Mouse (Mus musculus) liver, embryonic 15.5 days (tissue): Measurements from ENCODE around the gene Trip11. TPM values are rescaled to one million over a fixed set of nuclear protein-coding genes. Genes with fewer than 3 reads are reported as not detected.

Experiments
- ATAC-seq: fragments of 200-750 bp; cut with Nextera tagmentation; 2 replicates; pipeline ENCODE4 v1.8.0; 2017; ENCODE audit warnings: moderate number of reproducible peaks, mild to moderate bottlenecking, moderate library complexity; ENCODE audit not compliant: insufficient read depth
- H3K27ac ChIP-seq: fragments of 300-500 bp; sonication (generic); replicated peaks from 2 replicates; pipeline ENCODE4 v1.5.1; 2015; ENCODE audit warnings: mild to moderate bottlenecking, inconsistent platforms
- H3K27me3 ChIP-seq: fragments of 300-500 bp; sonication (generic); 2 replicates; pipeline ENCODE4 v1.6.1; 2015; ENCODE audit warnings: mild to moderate bottlenecking, inconsistent platforms
- H3K36me3 ChIP-seq: fragments of 300-500 bp; sonication (generic); replicated peaks from 2 replicates; pipeline ENCODE4 v1.6.1; 2015; ENCODE audit warnings: moderate library complexity, mild to moderate bottlenecking, inconsistent platforms
- H3K4me1 ChIP-seq: fragments of 300-500 bp; sonication (generic); replicated peaks from 2 replicates; pipeline ENCODE4 v1.6.1; 2015; ENCODE audit warnings: inconsistent platforms
- H3K4me2 ChIP-seq: fragments of 300-500 bp; sonication (generic); 2 replicates; pipeline ENCODE4 v1.6.1; 2015; ENCODE audit warnings: moderate library complexity, mild to moderate bottlenecking, inconsistent platforms
- H3K4me3 ChIP-seq: fragments of 300-500 bp; sonication (generic); replicated peaks from 2 replicates; pipeline ENCODE4 v1.5.1; 2015; ENCODE audit warnings: mild to moderate bottlenecking, inconsistent platforms
- H3K9ac ChIP-seq: fragments of 300-500 bp; sonication (generic); 2 replicates; pipeline ENCODE4 v1.6.1; 2015; ENCODE audit warnings: moderate library complexity, mild to moderate bottlenecking, inconsistent platforms
- H3K9me3 ChIP-seq: fragments of 300-500 bp; sonication (generic); replicated peaks from 2 replicates; pipeline ENCODE4 v1.6.1; 2016; ENCODE audit warnings: inconsistent platforms
- WGBS: fragments of 180-500 bp; shearing (Covaris S2); methylation state at CpG from one replicate; pipeline ENCODE4 v1.1.7; 2015; ENCODE audit warnings: mixed read lengths; ENCODE audit not compliant: insufficient replicate concordance; 5-methylcytosine and 5-hydroxymethylcytosine counted together
- polyA plus RNA-seq: library from polyadenylated mRNA; unstranded; fragments of >200 nt; fragmentation: Nextera tagmentation; extraction: Ambion mirVana; gene quantifications from 2 replicates; pipeline ENCODE4 v1.2.1, GENCODE M21; 2015

Gene Trip11
- polyA plus RNA-seq, 1 experiment from 2014 or later, result 8.5 TPM

- WGBS, result 72% methylated on average over 7 of the region's 7 CpGs
- H3K27me3 ChIP-seq, result no peaks in the 10 kb centered on the region
- H3K9me3 ChIP-seq, result no peaks in the 10 kb centered on the region
- no peak for ATAC-seq
- H3K36me3 ChIP-seq, result 0 out of 2 replicates have a peak, but pooled peaks cover 6% of the 10 kb centered on the region
- no peaks in the 10 kb centered on the region for H3K4me1 ChIP-seq
- H3K4me2 ChIP-seq, result no peak overlapping the region
- H3K4me3 ChIP-seq, result no peak overlapping the region
- H3K27ac ChIP-seq, result no peak overlapping the region
- no peak overlapping the region for H3K9ac ChIP-seq
Observed at GRCm38 (mm10) chr12:101851846-101852564, 61.1 kb downstream of the Trip11 start.

GRCm38 (mm10) chr12:101851314-101851713 is 61.8 kb downstream of the Trip11 start:
- H3K27ac ChIP-seq, result no peak overlapping the region

GRCm38 (mm10) chr12:101836546-101837274 is 76.4 kb downstream of the Trip11 start:
- Histone ChIP-seq H3K36me3 (peaks cover 33% of the 10 kb centered on the region), H3K9me3 (no peaks in the 10 kb centered on the region), H3K4me1 (no peaks in the 10 kb centered on the region), H3K4me3 (no peak overlapping the region), H3K9ac (no peak overlapping the region), H3K4me2 (no peak overlapping the region), H3K27ac (no peak overlapping the region), H3K27me3 (no peaks in the 10 kb centered on the region)
- WGBS, result 66% methylated on average over 10 of the region's 10 CpGs
- no peak for ATAC-seq

More at GRCm38 (mm10) chr12:101851314-101851713, 61.8 kb downstream of the Trip11 start:
- H3K36me3 ChIP-seq, result 0 out of 2 replicates have a peak, but pooled peaks cover 13% of the 10 kb centered on the region
- H3K9ac ChIP-seq, result no peak overlapping the region
- H3K4me2 ChIP-seq, result no peak overlapping the region
- WGBS, result 67% methylated on average over 9 of the region's 9 CpGs
- H3K4me3 ChIP-seq, result no peak overlapping the region
- ATAC-seq, result no peak
- no peaks in the 10 kb centered on the region for H3K27me3 ChIP-seq
- H3K4me1 ChIP-seq, result no peaks in the 10 kb centered on the region
- no peaks in the 10 kb centered on the region for H3K9me3 ChIP-seq

- H3K36me3 ChIP-seq, result peaks cover 33% of the 10 kb centered on the region
- H3K9me3 ChIP-seq, result no peaks in the 10 kb centered on the region
- H3K4me3 ChIP-seq, result no peak overlapping the region
- no peak overlapping the region for H3K27ac ChIP-seq
- H3K4me1 ChIP-seq, result no peaks in the 10 kb centered on the region
- ATAC-seq, result no peak
- H3K4me2 ChIP-seq, result no peak overlapping the region
- no peaks in the 10 kb centered on the region for H3K27me3 ChIP-seq
- WGBS, result 74% methylated on average over 4 of the region's 4 CpGs
- H3K9ac ChIP-seq, result no peak overlapping the region
Observed at GRCm38 (mm10) chr12:101834715-101835114, 78.4 kb downstream of the Trip11 start.

GRCm38 (mm10) chr12:101833776-101834175 is 79.3 kb downstream of the Trip11 start:
- no peak overlapping the region for H3K27ac ChIP-seq
- H3K4me3 ChIP-seq, result no peak overlapping the region
- no peaks in the 10 kb centered on the region for H3K4me1 ChIP-seq
- peaks cover 32% of the 10 kb centered on the region for H3K36me3 ChIP-seq
- H3K4me2 ChIP-seq, result no peak overlapping the region
- no peaks in the 10 kb centered on the region for H3K27me3 ChIP-seq
- H3K9ac ChIP-seq, result no peak overlapping the region
- WGBS, result 73% methylated on average over 8 of the region's 8 CpGs
- ATAC-seq, result no peak
- H3K9me3 ChIP-seq, result no peaks in the 10 kb centered on the region

- Histone ChIP-seq H3K36me3 (peaks cover 25% of the 10 kb centered on the region), H3K27ac (no peak overlapping the region), H3K4me1 (no peaks in the 10 kb centered on the region), H3K27me3 (no peaks in the 10 kb centered on the region), H3K9ac (no peak overlapping the region), H3K4me2 (no peak overlapping the region), H3K9me3 (no peaks in the 10 kb centered on the region), H3K4me3 (no peak overlapping the region)
- no peak for ATAC-seq
- 79% methylated on average over 6 of the region's 6 CpGs for whole genome bisulfite sequencing
Observed at GRCm38 (mm10) chr12:101833115-101833506, 80.0 kb downstream of the Trip11 start.

GRCm38 (mm10) chr12:101832179-101833114 is 80.6 kb downstream of the Trip11 start:
- Histone ChIP-seq H3K4me2 (no peak overlapping the region), H3K27ac (no peak overlapping the region), H3K27me3 (no peaks in the 10 kb centered on the region), H3K4me1 (no peaks in the 10 kb centered on the region), H3K4me3 (no peak overlapping the region), H3K9me3 (no peaks in the 10 kb centered on the region), H3K36me3 (peaks cover 19% of the 10 kb centered on the region), H3K9ac (no peak overlapping the region)
- no peak for ATAC-seq
- 51% methylated on average over 7 of the region's 7 CpGs for WGBS

GRCm38 (mm10) chr12:101831221-101831620 is 81.8 kb downstream of the Trip11 start:
- H3K9me3 ChIP-seq, result no peaks in the 10 kb centered on the region
- no peak overlapping the region for H3K27ac ChIP-seq
- ATAC-seq, result no peak
- no peak overlapping the region for H3K9ac ChIP-seq
- H3K4me2 ChIP-seq, result no peak overlapping the region
- peaks cover 9% of the 10 kb centered on the region for H3K36me3 ChIP-seq
- H3K27me3 ChIP-seq, result no peaks in the 10 kb centered on the region
- no peak overlapping the region for H3K4me3 ChIP-seq
- H3K4me1 ChIP-seq, result no peaks in the 10 kb centered on the region
- 60% methylated on average over 4 of the region's 4 CpGs for WGBS

GRCm38 (mm10) chr12:101823161-101823560 is 89.9 kb downstream of the Trip11 start:
- Histone ChIP-seq H3K9me3 (no peaks in the 10 kb centered on the region), H3K27me3 (peaks cover 33% of the 10 kb centered on the region), H3K4me1 (peaks cover 8% of the 10 kb centered on the region; the same call in 1 of the 2 replicates), H3K4me3 (no peak overlapping the region), H3K36me3 (no peaks in the 10 kb centered on the region), H3K4me2 (no peak overlapping the region), H3K27ac (no peak overlapping the region), H3K9ac (no peak overlapping the region)
- WGBS, result 69% methylated on average over 4 of the region's 4 CpGs
- ATAC-seq, result no peak

- Histone ChIP-seq H3K9me3 (no peaks in the 10 kb centered on the region), H3K4me2 (no peak overlapping the region), H3K27me3 (peaks cover 47% of the 10 kb centered on the region), H3K9ac (no peak overlapping the region), H3K27ac (no peak overlapping the region), H3K36me3 (no peaks in the 10 kb centered on the region), H3K4me1 (peaks cover 8% of the 10 kb centered on the region; the same call in 1 of the 2 replicates), H3K4me3 (no peak overlapping the region)
- no peak for ATAC-seq
- 4% methylated on average over 3 of the region's 3 CpGs for WGBS
Observed at GRCm38 (mm10) chr12:101821596-101821995, 91.5 kb downstream of the Trip11 start.
